Mouse (Mus musculus): ENCODE measurements around the gene Nrbf2. TPM values are rescaled to one million over a fixed set of nuclear protein-coding genes. Genes with fewer than 3 reads are reported as not detected.

Gene Nrbf2
- polyA plus RNA-seq, 1 experiment from 2014 or later = 48.1 TPM

DNA sequence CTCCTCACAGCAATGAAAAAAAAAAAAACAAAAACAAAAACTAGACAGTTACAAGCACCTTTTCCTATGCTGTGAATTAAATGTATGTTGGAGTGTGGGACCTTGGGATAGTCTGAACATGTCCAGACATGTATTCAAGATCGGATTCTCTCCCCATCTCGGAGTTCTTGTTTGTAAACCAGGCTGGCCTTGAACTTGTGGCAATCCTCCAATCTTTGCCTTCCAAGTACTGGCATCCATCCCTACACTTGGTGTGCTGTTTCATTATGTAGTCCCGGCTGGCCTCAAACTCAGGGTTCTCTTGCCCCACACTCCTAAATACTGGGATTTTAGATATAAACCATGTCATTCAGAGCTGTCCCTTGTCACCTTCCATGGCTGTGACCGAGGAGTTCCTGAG is 14.2 kb upstream of the Nrbf2 start:
- Histone ChIP-seq H3K4me1 (ENCODE audit: control insufficient read depth, insufficient read depth, low read length) (no peaks in the 10 kb centered on the region), H3K4me3 (ENCODE audit: low read depth, low read length) (no peak overlapping the region), H3K27ac (replicated peaks; ENCODE audit: low read depth, low read length) (no peak overlapping the region), H3K4me2 (ENCODE audit: low read depth, low read length) (no peak overlapping the region), H3K36me3 (replicated peaks; ENCODE audit: control insufficient read depth, insufficient read depth, low read depth, low read length) (no peaks in the 10 kb centered on the region), H3K27me3 (ENCODE audit: control insufficient read depth, insufficient read depth, low read length) (no peaks in the 10 kb centered on the region), H3K9me3 (replicated peaks; ENCODE audit: control insufficient read depth, low read length) (no peaks in the 10 kb centered on the region), H3K9ac (replicated peaks; ENCODE audit: low read length) (no peak overlapping the region)
- ATAC-seq (replicated peaks; ENCODE audit: insufficient number of reproducible peaks, low FRiP score, low TSS enrichment, low read depth) (no peak), DNase-seq (ENCODE audit: low spot score) (no peak)
- 83% methylated on average over 4 of the region's 4 CpGs for WGBS

DNA sequence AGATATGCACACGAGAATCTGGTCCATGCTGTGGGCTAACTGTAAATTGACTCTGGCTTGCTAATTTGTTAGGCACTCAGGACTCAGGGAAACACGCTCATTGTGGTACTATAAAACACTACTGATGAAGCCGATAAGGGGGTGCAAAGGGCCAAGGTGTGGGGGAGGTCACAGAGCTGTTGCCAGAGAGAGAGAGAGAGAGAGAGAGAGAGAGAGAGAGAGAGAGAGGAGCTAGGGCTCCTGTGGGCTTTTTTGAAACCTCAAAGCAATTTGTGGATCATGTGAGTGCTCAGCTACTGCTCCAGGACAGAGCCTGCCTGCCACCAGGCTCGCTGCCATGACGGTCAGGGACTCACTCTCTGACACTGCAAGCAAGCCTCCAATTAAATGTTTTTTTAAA is 13.8 kb upstream of the Nrbf2 start:
- WGBS = 70% methylated on average over 5 of the region's 5 CpGs

GRCm38 (mm10) chr10:67297175-67297855 is 12.2 kb upstream of the Nrbf2 start:
- H3K4me2 ChIP-seq (ENCODE audit: low read depth, low read length) = no peak overlapping the region
- no peak overlapping the region for H3K4me3 ChIP-seq (ENCODE audit: low read depth, low read length)
- no peaks in the 10 kb centered on the region for H3K9me3 ChIP-seq (replicated peaks; ENCODE audit: control insufficient read depth, low read length)
- no peak for ATAC-seq (replicated peaks; ENCODE audit: insufficient number of reproducible peaks, low FRiP score, low TSS enrichment, low read depth)
- 85% methylated on average over 17 of the region's 17 CpGs for WGBS
- H3K36me3 ChIP-seq (replicated peaks; ENCODE audit: control insufficient read depth, insufficient read depth, low read depth, low read length) = no peaks in the 10 kb centered on the region
- no peaks in the 10 kb centered on the region for H3K4me1 ChIP-seq (ENCODE audit: control insufficient read depth, insufficient read depth, low read length)
- no peak overlapping the region for H3K27ac ChIP-seq (replicated peaks; ENCODE audit: low read depth, low read length)
- no peak for DNase-seq (ENCODE audit: low spot score)
- H3K27me3 ChIP-seq (ENCODE audit: control insufficient read depth, insufficient read depth, low read length) = no peaks in the 10 kb centered on the region
- H3K9ac ChIP-seq (replicated peaks; ENCODE audit: low read length) = no peak overlapping the region

More for the DNA sequence above, 13.8 kb upstream of the Nrbf2 start:
- H3K4me1 ChIP-seq (ENCODE audit: control insufficient read depth, insufficient read depth, low read length) = no peaks in the 10 kb centered on the region
- H3K9ac ChIP-seq (replicated peaks; ENCODE audit: low read length) = no peak overlapping the region
- H3K27me3 ChIP-seq (ENCODE audit: control insufficient read depth, insufficient read depth, low read length) = no peaks in the 10 kb centered on the region
- H3K9me3 ChIP-seq (replicated peaks; ENCODE audit: control insufficient read depth, low read length) = no peaks in the 10 kb centered on the region
- DNase-seq (ENCODE audit: low spot score) (no peak), ATAC-seq (replicated peaks; ENCODE audit: insufficient number of reproducible peaks, low FRiP score, low TSS enrichment, low read depth) (no peak)
- no peak overlapping the region for H3K4me3 ChIP-seq (ENCODE audit: low read depth, low read length)
- no peak overlapping the region for H3K4me2 ChIP-seq (ENCODE audit: low read depth, low read length)
- H3K27ac ChIP-seq (replicated peaks; ENCODE audit: low read depth, low read length) = no peak overlapping the region
- H3K36me3 ChIP-seq (replicated peaks; ENCODE audit: control insufficient read depth, insufficient read depth, low read depth, low read length) = no peaks in the 10 kb centered on the region

GRCm38 (mm10) chr10:67296482-67297152 is 11.5 kb upstream of the Nrbf2 start:
- 88% methylated on average over 8 of the region's 8 CpGs for WGBS
- no peak for ATAC-seq (replicated peaks; ENCODE audit: insufficient number of reproducible peaks, low FRiP score, low TSS enrichment, low read depth)
- no peak overlapping the region for H3K27ac ChIP-seq (replicated peaks; ENCODE audit: low read depth, low read length)

DNA sequence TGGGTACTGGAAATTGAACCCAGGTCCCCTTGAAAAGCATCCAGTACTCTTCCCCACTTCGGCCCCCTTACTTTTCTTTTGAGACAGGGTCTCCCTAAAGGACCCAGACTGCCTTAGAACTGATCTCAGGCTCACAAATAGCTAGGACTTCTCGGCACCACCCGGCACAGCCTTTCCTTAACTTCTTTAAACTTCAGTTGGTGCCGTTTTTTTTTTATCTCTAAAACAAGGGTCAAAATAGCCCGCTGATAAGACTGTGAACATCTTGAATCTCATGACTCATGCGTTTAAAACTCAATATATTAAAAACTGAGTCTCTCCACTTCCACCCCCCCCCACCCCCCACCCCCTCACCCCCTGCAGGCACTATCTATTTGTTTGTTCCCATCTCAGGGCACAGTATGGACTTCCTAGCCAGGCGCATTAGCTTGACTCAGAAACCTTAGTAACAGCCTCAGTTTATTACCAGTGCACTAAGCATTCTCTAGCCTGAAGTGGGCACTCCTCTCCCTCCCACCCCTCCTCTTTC is 10.9 kb upstream of the Nrbf2 start:
- Histone ChIP-seq H3K9ac (replicated peaks; ENCODE audit: low read length) (no peak overlapping the region), H3K27me3 (ENCODE audit: control insufficient read depth, insufficient read depth, low read length) (no peaks in the 10 kb centered on the region), H3K27ac (replicated peaks; ENCODE audit: low read depth, low read length) (no peak overlapping the region), H3K4me2 (ENCODE audit: low read depth, low read length) (no peak overlapping the region), H3K4me3 (ENCODE audit: low read depth, low read length) (no peak overlapping the region), H3K9me3 (replicated peaks; ENCODE audit: control insufficient read depth, low read length) (no peaks in the 10 kb centered on the region), H3K36me3 (replicated peaks; ENCODE audit: control insufficient read depth, insufficient read depth, low read depth, low read length) (no peaks in the 10 kb centered on the region), H3K4me1 (ENCODE audit: control insufficient read depth, insufficient read depth, low read length) (no peaks in the 10 kb centered on the region)
- ATAC-seq (replicated peaks; ENCODE audit: insufficient number of reproducible peaks, low FRiP score, low TSS enrichment, low read depth) = no peak
- 85% methylated on average over 7 of the region's 7 CpGs for WGBS
- DNase-seq (ENCODE audit: low spot score) = no peak

More at GRCm38 (mm10) chr10:67296482-67297152, 11.5 kb upstream of the Nrbf2 start:
- DNase-seq (ENCODE audit: low spot score) = no peak
- Histone ChIP-seq H3K9me3 (replicated peaks; ENCODE audit: control insufficient read depth, low read length) (no peaks in the 10 kb centered on the region), H3K4me2 (ENCODE audit: low read depth, low read length) (no peak overlapping the region), H3K4me3 (ENCODE audit: low read depth, low read length) (no peak overlapping the region), H3K4me1 (ENCODE audit: control insufficient read depth, insufficient read depth, low read length) (no peaks in the 10 kb centered on the region), H3K27me3 (ENCODE audit: control insufficient read depth, insufficient read depth, low read length) (no peaks in the 10 kb centered on the region), H3K36me3 (replicated peaks; ENCODE audit: control insufficient read depth, insufficient read depth, low read depth, low read length) (no peaks in the 10 kb centered on the region), H3K9ac (replicated peaks; ENCODE audit: low read length) (no peak overlapping the region)

DNA sequence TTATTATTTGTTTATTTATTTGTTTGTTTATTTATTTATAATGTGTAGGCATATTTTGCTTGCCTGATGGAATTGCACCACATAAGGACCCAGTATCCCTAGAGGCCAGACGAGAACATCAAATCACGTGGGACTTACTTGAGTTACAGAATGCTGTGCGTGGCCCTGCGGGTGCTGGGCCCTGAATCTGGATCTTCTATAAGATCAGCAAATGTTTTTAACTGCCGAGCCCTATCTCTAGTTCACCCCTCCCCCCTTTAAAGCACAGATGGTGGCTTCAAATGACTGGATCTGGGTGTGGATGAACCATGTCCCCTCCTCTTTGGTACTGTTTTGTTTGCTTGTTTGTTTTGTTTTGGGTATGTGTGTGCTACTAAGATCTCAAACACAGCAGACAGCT is 10.2 kb upstream of the Nrbf2 start:
- Histone ChIP-seq H3K4me3 (ENCODE audit: low read depth, low read length) (no peak overlapping the region), H3K27ac (replicated peaks; ENCODE audit: low read depth, low read length) (no peak overlapping the region), H3K36me3 (replicated peaks; ENCODE audit: control insufficient read depth, insufficient read depth, low read depth, low read length) (no peaks in the 10 kb centered on the region), H3K4me2 (ENCODE audit: low read depth, low read length) (no peak overlapping the region), H3K27me3 (ENCODE audit: control insufficient read depth, insufficient read depth, low read length) (no peaks in the 10 kb centered on the region), H3K9ac (replicated peaks; ENCODE audit: low read length) (no peak overlapping the region), H3K4me1 (ENCODE audit: control insufficient read depth, insufficient read depth, low read length) (no peaks in the 10 kb centered on the region), H3K9me3 (replicated peaks; ENCODE audit: control insufficient read depth, low read length) (no peaks in the 10 kb centered on the region)
- WGBS = 68% methylated on average over 5 of the region's 5 CpGs
- DNase-seq (ENCODE audit: low spot score) = no peak
- no peak for ATAC-seq (replicated peaks; ENCODE audit: insufficient number of reproducible peaks, low FRiP score, low TSS enrichment, low read depth)

DNA sequence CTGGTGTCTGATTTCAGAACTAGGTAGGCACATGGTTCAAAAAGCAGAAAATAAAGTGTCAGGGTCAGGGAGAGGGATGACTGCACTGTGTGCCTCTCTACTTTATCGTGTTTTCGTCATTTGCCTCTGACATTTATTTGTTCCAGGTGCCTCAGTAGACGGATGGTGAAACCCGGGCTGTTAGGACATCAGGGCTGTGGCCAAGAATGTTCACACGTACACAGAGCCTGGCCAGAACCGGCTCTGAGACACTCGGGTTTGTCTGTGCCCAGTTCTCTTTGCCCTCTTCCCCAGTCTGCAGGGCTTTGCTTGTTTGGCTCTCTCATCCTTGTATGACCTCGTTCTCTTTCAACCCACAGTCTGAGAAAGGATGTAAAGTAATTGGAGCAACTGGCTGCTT is 6.0 kb upstream of the Nrbf2 start:
- no peak overlapping the region for H3K9ac ChIP-seq (replicated peaks; ENCODE audit: low read length)
- H3K4me3 ChIP-seq (ENCODE audit: low read depth, low read length) = no peak overlapping the region
- H3K27ac ChIP-seq (replicated peaks; ENCODE audit: low read depth, low read length) = no peak overlapping the region
- no peak for ATAC-seq (replicated peaks; ENCODE audit: insufficient number of reproducible peaks, low FRiP score, low TSS enrichment, low read depth)
- no peaks in the 10 kb centered on the region for H3K9me3 ChIP-seq (replicated peaks; ENCODE audit: control insufficient read depth, low read length)
- WGBS = 71% methylated on average over 8 of the region's 8 CpGs
- H3K4me1 ChIP-seq (ENCODE audit: control insufficient read depth, insufficient read depth, low read length) = no peaks in the 10 kb centered on the region
- no peak for DNase-seq (ENCODE audit: low spot score)
- no peaks in the 10 kb centered on the region for H3K36me3 ChIP-seq (replicated peaks; ENCODE audit: control insufficient read depth, insufficient read depth, low read depth, low read length)
- H3K4me2 ChIP-seq (ENCODE audit: low read depth, low read length) = no peak overlapping the region
- H3K27me3 ChIP-seq (ENCODE audit: control insufficient read depth, insufficient read depth, low read length) = no peaks in the 10 kb centered on the region

DNA sequence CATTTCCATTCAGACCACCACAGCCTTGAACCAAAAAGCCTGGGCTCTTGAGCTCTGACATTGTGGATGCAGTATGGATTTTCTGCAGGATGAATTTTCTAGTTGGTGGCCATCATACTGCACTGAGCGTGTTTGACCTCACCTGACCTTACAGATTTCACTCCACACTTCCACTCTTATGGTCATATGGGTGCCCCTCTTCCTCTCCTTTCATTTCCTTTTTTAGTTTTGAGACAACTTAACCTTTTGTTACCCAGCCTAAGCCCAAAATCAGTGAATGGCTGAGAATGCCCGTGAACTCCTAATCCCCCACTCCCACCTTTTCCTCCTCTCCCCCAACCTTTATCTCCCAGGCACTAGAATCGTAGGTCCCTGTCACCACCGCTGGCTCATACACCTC is 5.5 kb upstream of the Nrbf2 start:
- H3K27ac ChIP-seq (replicated peaks; ENCODE audit: low read depth, low read length) = no peak overlapping the region
- no peak for DNase-seq (ENCODE audit: low spot score)
- ATAC-seq (replicated peaks; ENCODE audit: insufficient number of reproducible peaks, low FRiP score, low TSS enrichment, low read depth) = no peak
- H3K36me3 ChIP-seq (replicated peaks; ENCODE audit: control insufficient read depth, insufficient read depth, low read depth, low read length) = no peaks in the 10 kb centered on the region
- H3K9ac ChIP-seq (replicated peaks; ENCODE audit: low read length) = no peak overlapping the region
- WGBS = 73% methylated on average over 4 of the region's 4 CpGs
- no peak overlapping the region for H3K4me2 ChIP-seq (ENCODE audit: low read depth, low read length)
- no peaks in the 10 kb centered on the region for H3K27me3 ChIP-seq (ENCODE audit: control insufficient read depth, insufficient read depth, low read length)
- H3K4me1 ChIP-seq (ENCODE audit: control insufficient read depth, insufficient read depth, low read length) = no peaks in the 10 kb centered on the region
- H3K9me3 ChIP-seq (replicated peaks; ENCODE audit: control insufficient read depth, low read length) = no peaks in the 10 kb centered on the region
- H3K4me3 ChIP-seq (ENCODE audit: low read depth, low read length) = no peak overlapping the region
